Mouse (Mus musculus) kidney, adult 2 months (tissue): ENCODE results near the gene Cib4.

Experiments
- CTCF ChIP-seq: fragments of 200-500 bp; conservative IDR thresholded peaks from 2 replicates; pipeline ENCODE4 v1.5.1; 2011; ENCODE audit warnings: low read depth, mild to moderate bottlenecking, control low read depth, low read length, moderate library complexity, mixed read lengths; ENCODE audit not compliant: insufficient read depth, insufficient read length
- POLR2A ChIP-seq: fragments of 200-500 bp; IDR thresholded peaks from one replicate; pipeline ENCODE4 v1.6.1; 2011; ENCODE audit warnings: low read depth, low read length, control low read depth

GRCm38 (mm10) chr5:30577654-30578310, 32.1 kb upstream of the Cib4 start:
- TF ChIP-seq CTCF = no peak
- TF ChIP-seq POLR2A = no peak
